Mouse (Mus musculus): ENCODE measurements around the gene Adprhl1. TPM values are rescaled to one million over a fixed set of nuclear protein-coding genes. Genes with fewer than 3 reads are reported as not detected.
A peak's percentile ranks its signal among the peaks of the same experiment; 100 is the strongest.

Adprhl1 gene
- polyA plus RNA-seq (2012; rRNA removed): 0.38 and 0.54 TPM in 2 replicates

GRCm38 (mm10) chr8:13254019-13254418, at the start of gene Adprhl1:
Gene Adprhl1, minus strand, starts transcription at chr8:13254162.
- Histone ChIP-seq H3K27ac (ENCODE audit: insufficient read depth, low read length) (no peak within 1 kb of the TSS), H3K4me3 (ENCODE audit: insufficient read depth, low read length) (no peak within 1 kb of the TSS), H3K4me1 (ENCODE audit: control insufficient read depth, insufficient read depth, low read length) (no peaks in the 10 kb centered on the region)
- TF ChIP-seq POLR2A (IDR thresholded peaks at IDR 0.05; ENCODE audit: extremely low read depth, insufficient read depth, low read length) (no peak), CTCF (IDR thresholded peaks at IDR 0.05; ENCODE audit: extremely low read depth, insufficient read depth, low read length) (peak; percentile 87)

- Histone ChIP-seq H3K4me3 (ENCODE audit: insufficient read depth, low read length) (no peak overlapping the region), H3K27ac (ENCODE audit: insufficient read depth, low read length) (no peak overlapping the region), H3K4me1 (ENCODE audit: control insufficient read depth, insufficient read depth, low read length) (peaks cover 2% of the 10 kb centered on the region; the same call in 1 of the 2 replicates)
- no peak for TF ChIP-seq CTCF (IDR thresholded peaks at IDR 0.05; ENCODE audit: extremely low read depth, insufficient read depth, low read length)
- no peak for TF ChIP-seq POLR2A (IDR thresholded peaks at IDR 0.05; ENCODE audit: extremely low read depth, insufficient read depth, low read length)
Observed at GRCm38 (mm10) chr8:13301036-13301435, 47.1 kb upstream of the Adprhl1 start.

GRCm38 (mm10) chr8:13299571-13299970, 45.6 kb upstream of the Adprhl1 start:
- Histone ChIP-seq H3K27ac (ENCODE audit: insufficient read depth, low read length) (no peak overlapping the region), H3K4me3 (ENCODE audit: insufficient read depth, low read length) (no peak overlapping the region), H3K4me1 (ENCODE audit: control insufficient read depth, insufficient read depth, low read length) (no peaks in the 10 kb centered on the region)
- TF ChIP-seq CTCF (IDR thresholded peaks at IDR 0.05; ENCODE audit: extremely low read depth, insufficient read depth, low read length): no peak
- no peak for TF ChIP-seq POLR2A (IDR thresholded peaks at IDR 0.05; ENCODE audit: extremely low read depth, insufficient read depth, low read length)

- TF ChIP-seq POLR2A (IDR thresholded peaks at IDR 0.05; ENCODE audit: extremely low read depth, insufficient read depth, low read length) (no peak), CTCF (IDR thresholded peaks at IDR 0.05; ENCODE audit: extremely low read depth, insufficient read depth, low read length) (no peak)
- Histone ChIP-seq H3K4me3 (ENCODE audit: insufficient read depth, low read length) (no peak overlapping the region), H3K4me1 (ENCODE audit: control insufficient read depth, insufficient read depth, low read length) (no peaks in the 10 kb centered on the region), H3K27ac (ENCODE audit: insufficient read depth, low read length) (no peak overlapping the region)
Observed at GRCm38 (mm10) chr8:13293677-13294470, 39.9 kb upstream of the Adprhl1 start.

GRCm38 (mm10) chr8:13292364-13292763, 38.4 kb upstream of the Adprhl1 start:
- TF ChIP-seq POLR2A (IDR thresholded peaks at IDR 0.05; ENCODE audit: extremely low read depth, insufficient read depth, low read length): no peak
- TF ChIP-seq CTCF (IDR thresholded peaks at IDR 0.05; ENCODE audit: extremely low read depth, insufficient read depth, low read length): peak; percentile 84
- no peak overlapping the region for H3K27ac ChIP-seq (ENCODE audit: insufficient read depth, low read length)
- no peaks in the 10 kb centered on the region for H3K4me1 ChIP-seq (ENCODE audit: control insufficient read depth, insufficient read depth, low read length)
- H3K4me3 ChIP-seq (ENCODE audit: insufficient read depth, low read length): no peak overlapping the region

GRCm38 (mm10) chr8:13288646-13289045, 34.7 kb upstream of the Adprhl1 start:
- H3K4me3 ChIP-seq (ENCODE audit: insufficient read depth, low read length): peak overlapping the region; percentile 76
- peaks cover 2% of the 10 kb centered on the region; the same call in 1 of the 2 replicates for H3K4me1 ChIP-seq (ENCODE audit: control insufficient read depth, insufficient read depth, low read length)
- TF ChIP-seq POLR2A (IDR thresholded peaks at IDR 0.05; ENCODE audit: extremely low read depth, insufficient read depth, low read length): no peak
- TF ChIP-seq CTCF (IDR thresholded peaks at IDR 0.05; ENCODE audit: extremely low read depth, insufficient read depth, low read length): no peak
- H3K27ac ChIP-seq (ENCODE audit: insufficient read depth, low read length): no peak overlapping the region

GRCm38 (mm10) chr8:13287692-13288623, 34.0 kb upstream of the Adprhl1 start, which contains the start of the genes Dcun1d2 and Tmco3:
Gene Dcun1d2, minus strand, starts transcription at chr8:13288131.
Gene Tmco3, plus strand, starts transcription at chr8:13288190.
- H3K4me3 ChIP-seq (ENCODE audit: insufficient read depth, low read length): peak within 1 kb of the TSS; percentile 76
- TF ChIP-seq CTCF (IDR thresholded peaks at IDR 0.05; ENCODE audit: extremely low read depth, insufficient read depth, low read length) (no peak), POLR2A (IDR thresholded peaks at IDR 0.05; ENCODE audit: extremely low read depth, insufficient read depth, low read length) (peak; percentile 75; the same call in 1 of the 2 replicates)
- peak within 1 kb of the TSS; percentile 99 for H3K27ac ChIP-seq (ENCODE audit: insufficient read depth, low read length)
- H3K4me1 ChIP-seq (ENCODE audit: control insufficient read depth, insufficient read depth, low read length): peaks cover 2% of the 10 kb centered on the region; the same call in 1 of the 2 replicates

GRCm38 (mm10) chr8:13287304-13287691, 33.3 kb upstream of the Adprhl1 start:
- Histone ChIP-seq H3K27ac (ENCODE audit: insufficient read depth, low read length) (peak overlapping the region; percentile 99), H3K4me3 (ENCODE audit: insufficient read depth, low read length) (peak overlapping the region; percentile 76), H3K4me1 (ENCODE audit: control insufficient read depth, insufficient read depth, low read length) (peaks cover 2% of the 10 kb centered on the region; the same call in 1 of the 2 replicates)
- no peak for TF ChIP-seq CTCF (IDR thresholded peaks at IDR 0.05; ENCODE audit: extremely low read depth, insufficient read depth, low read length)
- peak; percentile 67 for TF ChIP-seq POLR2A (IDR thresholded peaks at IDR 0.05; ENCODE audit: extremely low read depth, insufficient read depth, low read length)

GRCm38 (mm10) chr8:13283200-13283599, 29.2 kb upstream of the Adprhl1 start:
- peaks cover 2% of the 10 kb centered on the region; the same call in 1 of the 2 replicates for H3K4me1 ChIP-seq (ENCODE audit: control insufficient read depth, insufficient read depth, low read length)
- no peak for TF ChIP-seq POLR2A (IDR thresholded peaks at IDR 0.05; ENCODE audit: extremely low read depth, insufficient read depth, low read length)
- no peak overlapping the region for H3K4me3 ChIP-seq (ENCODE audit: insufficient read depth, low read length)
- no peak overlapping the region for H3K27ac ChIP-seq (ENCODE audit: insufficient read depth, low read length)

Measured in cortical plate, adult 2 months (tissue).